Mouse (Mus musculus) forebrain, embryonic 14.5 days (tissue): ENCODE measurements around the gene Rsg1. TPM values are rescaled to one million over a fixed set of nuclear protein-coding genes. Genes with fewer than 3 reads are reported as not detected.

Experiments used
- ATAC-seq: fragments of 200-750 bp; cut with Nextera tagmentation; 2 replicates; pipeline ENCODE4 v1.8.0; 2017; ENCODE audit warnings: mild to moderate bottlenecking, moderate library complexity
- DNase-seq: peaks from one replicate; pipeline ENCODE4 v3.0.0-alpha.2; 2015; ENCODE audit warnings: low spot score
- H3K27ac ChIP-seq: fragments of 300-500 bp; sonication (generic); 2 replicates; pipeline ENCODE4 v1.5.1; 2014; ENCODE audit warnings: low read depth, mild to moderate bottlenecking, control low read depth, low read length, moderate library complexity
- H3K27me3 ChIP-seq: fragments of 300-500 bp; sonication (generic); replicated peaks from 2 replicates; pipeline ENCODE4 v1.6.1; 2014; ENCODE audit warnings: low read length, control low read depth, mixed read lengths; ENCODE audit not compliant: control insufficient read depth, insufficient read depth
- H3K36me3 ChIP-seq: fragments of 300-500 bp; sonication (generic); 2 replicates; pipeline ENCODE4 v1.6.1; 2014; ENCODE audit warnings: low read length, control low read depth; ENCODE audit not compliant: control insufficient read depth, insufficient read depth
- H3K4me1 ChIP-seq: fragments of 300-500 bp; sonication (generic); 2 replicates; pipeline ENCODE4 v1.6.1; 2014; ENCODE audit warnings: antibody characterized with exemption, low read length, control low read depth; ENCODE audit not compliant: control insufficient read depth, insufficient read depth
- H3K4me2 ChIP-seq: fragments of 300-500 bp; sonication (generic); 2 replicates; pipeline ENCODE4 v1.6.1; 2014; ENCODE audit warnings: mild to moderate bottlenecking, control low read depth, low read length
- H3K4me3 ChIP-seq: fragments of 300-500 bp; sonication (generic); 2 replicates; pipeline ENCODE4 v1.5.1; 2014; ENCODE audit warnings: low read depth, low read length, control low read depth
- H3K9ac ChIP-seq: fragments of 300-500 bp; sonication (generic); 2 replicates; pipeline ENCODE4 v1.6.1; 2014; ENCODE audit warnings: mild to moderate bottlenecking, low read length, control low read depth, moderate library complexity
- H3K9me3 ChIP-seq: fragments of 300-500 bp; sonication (generic); replicated peaks from 2 replicates; pipeline ENCODE4 v1.6.1; 2016; ENCODE audit warnings: low read length, control low read depth, mixed read lengths; ENCODE audit not compliant: control insufficient read depth
- WGBS: fragments of 180-500 bp; shearing (Covaris S2); extraction: QIAGEN DNeasy Blood & Tissue Kit; methylation state at CpG from one replicate; pipeline ENCODE4 v1.1.7; 2014; 5-methylcytosine and 5-hydroxymethylcytosine counted together
- polyA plus RNA-seq: library from polyadenylated mRNA; unstranded; fragments of >200 nt; fragmentation: Nextera tagmentation; extraction: Ambion mirVana; gene quantifications from 2 replicates; pipeline ENCODE4 v1.2.1, GENCODE M21; 2014

The Rsg1 gene
- polyA plus RNA-seq, 1 experiment from 2014 or later, result 6.7 TPM

DNA sequence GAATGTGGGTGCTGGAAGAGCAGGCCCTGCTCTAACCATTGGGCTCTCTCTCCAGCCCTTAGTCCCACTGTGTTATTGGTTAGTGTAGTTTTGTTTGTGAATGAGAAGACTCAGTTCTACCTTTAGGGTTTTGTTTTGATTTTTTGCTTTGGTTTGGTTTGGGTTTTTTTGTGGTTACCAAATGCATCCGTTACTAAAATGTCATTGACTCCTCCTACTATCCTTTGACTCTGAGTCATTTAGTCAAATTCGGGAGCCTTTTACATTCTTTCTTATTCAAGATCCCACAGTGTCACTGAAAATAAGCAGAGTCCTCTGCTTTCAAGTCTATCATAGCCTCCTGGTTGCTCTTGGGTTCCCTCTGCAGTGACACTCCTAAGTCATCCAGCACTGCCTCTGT, 29.8 kb upstream of the Rsg1 start:
- no peak overlapping the region for H3K4me2 ChIP-seq
- ATAC-seq, result no peak
- H3K4me1 ChIP-seq, result no peaks in the 10 kb centered on the region
- H3K4me3 ChIP-seq, result no peak overlapping the region
- 91% methylated on average over 2 of the region's 2 CpGs for WGBS
- peaks cover 30% of the 10 kb centered on the region for H3K36me3 ChIP-seq
- H3K27ac ChIP-seq, result no peak overlapping the region
- DNase-seq, result no peak
- no peaks in the 10 kb centered on the region for H3K9me3 ChIP-seq
- no peak overlapping the region for H3K9ac ChIP-seq
- no peaks in the 10 kb centered on the region for H3K27me3 ChIP-seq

- DNase-seq, result no peak
- peaks cover 30% of the 10 kb centered on the region for H3K36me3 ChIP-seq
- H3K4me2 ChIP-seq, result no peak overlapping the region
- H3K27ac ChIP-seq, result no peak overlapping the region
- H3K9ac ChIP-seq, result no peak overlapping the region
- H3K9me3 ChIP-seq, result no peaks in the 10 kb centered on the region
- 89% methylated on average over 4 of the region's 4 CpGs for WGBS
- no peak overlapping the region for H3K4me3 ChIP-seq
- no peaks in the 10 kb centered on the region for H3K27me3 ChIP-seq
- no peak for ATAC-seq
- no peaks in the 10 kb centered on the region for H3K4me1 ChIP-seq
These were observed 29.3 kb upstream of the Rsg1 start for GRCm38 (mm10) chr4:141184426-141184825.

DNA sequence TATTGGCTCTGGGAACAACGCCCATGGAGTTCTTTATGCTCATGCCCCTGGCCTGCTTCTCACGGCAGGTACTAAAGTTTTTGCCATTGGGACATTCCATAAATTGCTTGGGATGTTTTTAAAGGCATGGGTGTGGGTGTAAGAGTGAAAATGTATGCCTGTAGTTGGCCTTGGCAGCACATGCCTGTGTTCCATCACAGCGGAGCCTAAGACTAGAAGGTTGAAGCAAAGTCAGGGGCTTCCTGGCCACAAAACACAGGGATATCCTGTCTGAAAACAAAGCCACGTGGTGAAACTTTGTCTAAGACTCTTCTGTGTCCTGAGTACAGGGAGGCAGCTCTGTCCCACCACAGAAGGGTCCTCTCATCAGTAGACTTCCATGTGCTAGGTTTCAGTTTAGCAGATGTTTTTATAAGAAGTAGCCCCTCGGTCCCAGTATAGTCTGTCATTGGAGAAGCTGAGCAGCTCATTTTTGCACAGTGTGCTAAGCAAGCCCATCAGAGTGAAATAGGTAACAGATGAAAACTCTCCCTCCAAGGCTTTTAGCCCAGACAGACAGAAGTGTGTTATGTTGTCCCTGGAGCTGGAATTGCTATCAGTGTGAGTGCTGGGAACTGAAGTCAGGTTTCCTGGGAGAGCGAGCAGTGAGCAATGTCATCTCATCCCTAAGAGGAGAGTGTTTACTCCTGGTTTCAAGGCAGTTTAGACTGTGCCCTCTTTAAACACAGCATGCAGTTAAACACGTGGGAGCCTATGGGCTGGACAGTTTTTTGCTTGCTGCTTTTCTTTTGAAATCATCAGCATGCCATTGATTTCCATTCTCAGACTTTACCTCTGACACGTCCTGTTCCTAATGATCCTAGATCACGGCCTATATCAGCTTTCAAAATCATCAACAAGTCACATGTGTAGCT, 26.6 kb upstream of the Rsg1 start:
- Histone ChIP-seq H3K4me2 (no peak overlapping the region), H3K4me3 (no peak overlapping the region), H3K27me3 (no peaks in the 10 kb centered on the region), H3K27ac (no peak overlapping the region), H3K9me3 (no peaks in the 10 kb centered on the region), H3K9ac (no peak overlapping the region), H3K4me1 (no peaks in the 10 kb centered on the region), H3K36me3 (peaks cover 17% of the 10 kb centered on the region; the same call in 1 of the 2 replicates)
- DNase-seq (no peak), ATAC-seq (no peak)
- 85% methylated on average over 9 of the region's 9 CpGs for WGBS

GRCm38 (mm10) chr4:141191294-141191693, 22.5 kb upstream of the Rsg1 start:
- Histone ChIP-seq H3K4me1 (no peaks in the 10 kb centered on the region), H3K4me2 (no peak overlapping the region), H3K27me3 (no peaks in the 10 kb centered on the region), H3K36me3 (peaks cover 21% of the 10 kb centered on the region), H3K27ac (no peak overlapping the region), H3K9ac (no peak overlapping the region), H3K9me3 (no peaks in the 10 kb centered on the region), H3K4me3 (no peak overlapping the region)
- WGBS, result 89% methylated on average over 7 of the region's 7 CpGs
- no peak for DNase-seq
- no peak for ATAC-seq

DNA sequence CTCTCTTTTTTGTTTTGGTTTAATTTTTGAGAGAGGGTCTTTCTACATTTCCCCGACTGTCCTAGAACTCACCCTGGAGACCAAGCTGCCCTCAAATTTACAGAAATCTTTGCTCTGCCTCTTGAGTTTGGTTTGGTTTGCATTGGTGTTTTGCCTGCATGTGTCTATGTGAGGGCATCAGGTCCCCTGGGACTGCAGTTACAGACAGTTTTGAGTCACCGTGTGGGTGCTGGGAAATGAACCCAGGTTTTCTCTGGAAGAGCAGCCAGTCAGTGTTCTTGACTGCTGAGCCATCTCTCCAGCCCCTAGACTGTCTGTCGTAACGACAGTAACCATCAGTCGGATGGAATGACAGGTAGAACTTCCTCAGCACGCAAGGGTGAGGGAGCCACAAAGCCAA, 19.2 kb upstream of the Rsg1 start:
- no peaks in the 10 kb centered on the region for H3K4me1 ChIP-seq
- WGBS, result 95% methylated on average over 6 of the region's 6 CpGs
- no peaks in the 10 kb centered on the region for H3K9me3 ChIP-seq
- no peak overlapping the region for H3K4me2 ChIP-seq
- ATAC-seq, result no peak
- no peak overlapping the region for H3K4me3 ChIP-seq
- DNase-seq, result no peak
- H3K27ac ChIP-seq, result no peak overlapping the region
- H3K36me3 ChIP-seq, result peaks cover 46% of the 10 kb centered on the region
- H3K9ac ChIP-seq, result no peak overlapping the region
- no peaks in the 10 kb centered on the region for H3K27me3 ChIP-seq

DNA sequence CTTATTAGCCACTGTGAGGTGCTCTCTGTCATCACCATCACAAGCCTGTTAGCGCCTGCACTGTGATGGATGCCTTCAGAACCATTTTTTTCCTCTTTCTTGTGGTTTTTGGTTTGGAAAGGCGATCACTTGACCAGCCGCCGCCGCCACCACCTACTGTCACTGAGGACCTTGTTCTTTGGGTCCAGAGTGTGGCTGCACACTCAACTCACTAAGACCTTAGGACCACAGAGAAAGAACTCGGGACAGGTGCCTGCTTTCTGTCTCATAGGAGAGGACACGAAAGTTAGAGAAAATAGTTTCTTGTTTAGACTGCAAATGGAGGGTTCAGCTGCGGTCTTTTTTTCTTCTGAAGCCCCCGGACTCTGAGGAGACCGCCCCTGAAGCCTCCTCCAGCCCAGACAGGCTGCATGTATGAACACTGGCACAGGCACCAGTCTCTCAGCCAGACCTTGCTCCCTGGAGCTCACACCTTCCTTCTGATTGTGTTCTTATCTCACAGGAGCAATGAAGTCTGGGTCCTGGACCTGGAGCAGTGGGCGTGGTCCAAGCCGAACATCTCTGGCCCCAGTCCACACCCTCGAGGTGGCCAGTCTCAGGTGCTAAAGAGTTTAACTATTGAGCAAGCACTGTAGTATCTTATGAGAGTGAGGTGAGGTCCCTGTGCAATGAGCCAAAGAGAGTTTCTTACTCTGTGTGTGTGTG, 16.6 kb upstream of the Rsg1 start:
- H3K4me3 ChIP-seq, result no peak overlapping the region
- DNase-seq (no peak), ATAC-seq (no peak)
- H3K9ac ChIP-seq, result no peak overlapping the region
- 97% methylated on average over 13 of the region's 13 CpGs for WGBS
- H3K27ac ChIP-seq, result no peak overlapping the region
- H3K4me2 ChIP-seq, result no peak overlapping the region
- H3K9me3 ChIP-seq, result no peaks in the 10 kb centered on the region
- no peaks in the 10 kb centered on the region for H3K4me1 ChIP-seq
- no peaks in the 10 kb centered on the region for H3K27me3 ChIP-seq
- H3K36me3 ChIP-seq, result peaks cover 71% of the 10 kb centered on the region

- 88% methylated on average over 13 of the region's 13 CpGs for WGBS
- no peaks in the 10 kb centered on the region for H3K27me3 ChIP-seq
- no peak for ATAC-seq
These were observed 16.1 kb upstream of the Rsg1 start for GRCm38 (mm10) chr4:141197686-141198035.

GRCm38 (mm10) chr4:141200906-141201305, 12.8 kb upstream of the Rsg1 start:
- H3K4me1 ChIP-seq, result no peaks in the 10 kb centered on the region
- no peak overlapping the region for H3K4me2 ChIP-seq
- no peaks in the 10 kb centered on the region for H3K9me3 ChIP-seq
- H3K9ac ChIP-seq, result no peak overlapping the region
- WGBS, result 89% methylated on average over 11 of the region's 11 CpGs
- DNase-seq (no peak), ATAC-seq (no peak)
- H3K36me3 ChIP-seq, result peaks cover 62% of the 10 kb centered on the region
- no peak overlapping the region for H3K4me3 ChIP-seq
- H3K27me3 ChIP-seq, result no peaks in the 10 kb centered on the region
- H3K27ac ChIP-seq, result no peak overlapping the region

More at GRCm38 (mm10) chr4:141197686-141198035, 16.1 kb upstream of the Rsg1 start:
- no peak overlapping the region for H3K4me3 ChIP-seq
- no peak overlapping the region for H3K4me2 ChIP-seq
- no peak for DNase-seq
- peaks cover 76% of the 10 kb centered on the region for H3K36me3 ChIP-seq
- no peak overlapping the region for H3K27ac ChIP-seq
- H3K4me1 ChIP-seq, result no peaks in the 10 kb centered on the region
- H3K9me3 ChIP-seq, result no peaks in the 10 kb centered on the region
- H3K9ac ChIP-seq, result no peak overlapping the region

GRCm38 (mm10) chr4:141202192-141202591, 11.6 kb upstream of the Rsg1 start:
- Histone ChIP-seq H3K36me3 (peaks cover 50% of the 10 kb centered on the region), H3K27ac (no peak overlapping the region), H3K4me2 (no peak overlapping the region), H3K4me1 (no peaks in the 10 kb centered on the region), H3K9me3 (no peaks in the 10 kb centered on the region), H3K9ac (no peak overlapping the region), H3K4me3 (no peak overlapping the region), H3K27me3 (no peaks in the 10 kb centered on the region)
- ATAC-seq (no peak), DNase-seq (no peak)
- 96% methylated on average over 6 of the region's 6 CpGs for WGBS
